Mouse (Mus musculus) megakaryocyte progenitor cell, adult 5-6 weeks (primary cell): ENCODE results near the gene Edil3. TPM values are rescaled to one million over a fixed set of nuclear protein-coding genes. Genes with fewer than 3 reads are reported as not detected.

Experiments
- ATAC-seq: replicated peaks from 2 replicates; pipeline ENCODE4 v1.8.0; 2016; ENCODE audit warnings: mild to moderate bottlenecking, moderate TSS enrichment, inconsistent platforms; ENCODE audit not compliant: poor library complexity
- total RNA-seq, 2 experiments: library from RNA; stranded (forward) in 1 of 2; stranded (reverse) in 1 of 2; fragments of 157-497, 149-512 nt in 1 of 2; fragments of 200-1000 nt in 1 of 2; gene quantifications; 2 replicates each; pipeline versions ENCODE4 v1.2.3 to v1.2.4; 2015 to 2017

The Edil3 gene
- total RNA-seq, 2 experiments from 2014 or later, result not detected

DNA sequence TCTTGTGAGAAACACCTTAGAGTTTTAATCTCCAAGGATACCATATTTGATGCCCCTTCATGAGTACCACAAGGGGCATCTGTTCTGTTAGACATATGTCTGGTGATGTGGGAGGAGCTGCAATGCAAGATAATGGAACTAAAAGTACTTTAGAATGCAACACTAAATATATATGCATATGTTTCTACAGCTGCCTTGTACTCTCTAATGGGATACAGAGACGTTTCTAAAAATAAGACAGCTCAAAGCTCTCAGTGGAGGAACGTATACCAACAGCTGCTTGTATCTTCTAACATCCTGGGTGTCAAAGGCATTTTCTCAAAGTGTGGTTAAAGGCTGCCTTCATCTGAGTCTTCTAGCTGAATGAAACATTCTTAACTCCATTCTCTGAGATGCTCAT is 378.0 kb downstream of the Edil3 start:
- ATAC-seq, result no peak

DNA sequence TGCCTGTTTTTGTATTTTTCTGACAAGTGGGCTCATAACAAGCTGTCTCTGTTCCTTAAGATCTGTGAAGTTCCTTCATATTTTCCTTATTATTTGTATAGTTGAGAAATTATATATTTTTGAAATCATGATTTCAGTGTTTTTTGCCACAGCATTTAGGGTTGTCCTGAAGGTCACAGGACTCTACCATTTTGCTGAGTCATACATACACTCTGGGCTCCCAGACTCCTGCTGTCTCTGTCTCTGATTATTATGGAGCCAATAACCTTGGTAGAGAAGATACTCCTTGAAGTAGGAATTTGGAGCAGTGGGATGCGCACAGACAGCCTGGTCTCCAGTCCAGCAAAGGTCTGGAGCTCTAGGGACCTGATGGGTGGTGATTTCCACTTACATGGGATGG is 416.8 kb downstream of the Edil3 start:
- no peak for ATAC-seq

- ATAC-seq, result peak; percentile 98
These were observed 432.8 kb downstream of the Edil3 start for GRCm38 (mm10) chr13:89253990-89254642.

DNA sequence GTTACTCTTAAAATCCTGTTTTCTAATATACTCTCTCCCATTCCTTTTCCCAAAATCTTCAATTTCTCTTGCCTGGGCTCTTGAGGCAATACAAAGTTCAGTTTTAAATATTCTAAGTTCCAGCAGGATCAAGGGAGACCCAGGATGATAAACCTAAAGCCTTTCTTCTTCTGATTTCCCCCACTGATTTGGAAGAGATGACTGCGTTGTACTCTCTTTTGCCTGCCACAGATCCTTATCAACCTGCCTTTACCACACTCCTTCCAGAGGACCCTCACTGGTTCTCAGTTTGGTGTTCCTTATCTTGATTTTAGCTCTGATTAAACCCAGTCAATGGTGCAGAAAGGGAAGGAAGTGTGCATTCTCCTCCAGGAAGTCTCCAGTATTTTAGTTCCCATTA is 435.6 kb downstream of the Edil3 start:
- ATAC-seq, result no peak

- no peak for ATAC-seq
These were observed 465.5 kb downstream of the Edil3 start for GRCm38 (mm10) chr13:89286696-89287305.

DNA sequence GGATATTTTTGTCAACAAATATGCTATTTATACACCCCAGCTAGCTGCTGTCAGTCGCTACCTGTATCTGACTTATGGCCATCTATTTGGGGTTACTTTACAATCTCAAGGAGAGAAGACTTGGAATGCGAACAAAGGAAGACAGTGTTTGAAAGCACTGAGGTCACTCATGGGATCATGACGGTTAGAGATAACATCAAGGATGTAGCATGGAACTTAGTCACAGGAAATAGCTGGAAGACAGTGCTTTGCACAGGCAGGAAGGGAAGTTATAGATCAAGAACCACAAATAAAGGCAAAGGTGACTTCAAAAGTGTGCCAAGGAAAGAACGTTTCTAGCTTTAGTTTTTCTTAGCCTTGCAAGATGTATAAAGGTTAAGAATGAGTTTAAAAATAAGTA is 466.9 kb downstream of the Edil3 start:
- no peak for ATAC-seq

DNA sequence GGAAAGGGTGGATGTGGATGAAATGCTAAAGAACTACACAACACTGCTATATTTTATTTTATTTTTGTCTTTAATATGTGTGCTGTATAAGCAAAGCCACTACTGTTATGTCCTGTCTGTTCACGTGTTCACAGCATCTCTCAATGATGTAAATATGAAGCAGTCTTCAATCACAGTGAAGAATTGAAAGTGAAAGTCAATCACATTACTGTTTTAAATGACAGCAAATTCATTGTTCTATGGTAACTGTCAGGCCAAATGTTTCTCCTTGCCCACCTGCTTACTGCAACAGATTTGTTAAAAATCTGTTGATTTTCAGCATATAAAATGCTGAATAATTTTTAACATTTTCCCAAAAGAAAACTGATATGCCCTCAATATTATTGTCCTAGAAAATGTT is 499.9 kb downstream of the Edil3 start:
- ATAC-seq, result no peak

GRCm38 (mm10) chr13:89324282-89324681 is 503.0 kb downstream of the Edil3 start:
- no peak for ATAC-seq

DNA sequence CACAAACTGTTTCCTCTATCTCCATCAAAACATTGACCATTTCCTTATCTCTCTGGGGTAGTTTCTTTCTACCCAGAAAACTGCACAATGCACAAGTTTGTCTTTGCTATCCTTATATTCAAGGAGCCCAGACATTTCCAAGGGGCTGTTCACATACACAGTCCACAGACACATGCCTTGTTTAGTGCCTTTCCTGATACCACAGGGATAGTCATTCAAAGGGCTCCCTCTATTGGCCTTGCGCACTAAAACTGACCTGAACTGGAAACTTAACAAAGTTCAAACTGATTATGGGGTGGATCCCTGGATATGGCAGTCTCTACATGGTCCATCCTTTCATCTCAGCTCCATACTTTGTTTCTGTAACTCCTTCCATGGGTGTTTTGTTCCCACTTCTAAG is 513.2 kb downstream of the Edil3 start:
- ATAC-seq, result peak; percentile 85

DNA sequence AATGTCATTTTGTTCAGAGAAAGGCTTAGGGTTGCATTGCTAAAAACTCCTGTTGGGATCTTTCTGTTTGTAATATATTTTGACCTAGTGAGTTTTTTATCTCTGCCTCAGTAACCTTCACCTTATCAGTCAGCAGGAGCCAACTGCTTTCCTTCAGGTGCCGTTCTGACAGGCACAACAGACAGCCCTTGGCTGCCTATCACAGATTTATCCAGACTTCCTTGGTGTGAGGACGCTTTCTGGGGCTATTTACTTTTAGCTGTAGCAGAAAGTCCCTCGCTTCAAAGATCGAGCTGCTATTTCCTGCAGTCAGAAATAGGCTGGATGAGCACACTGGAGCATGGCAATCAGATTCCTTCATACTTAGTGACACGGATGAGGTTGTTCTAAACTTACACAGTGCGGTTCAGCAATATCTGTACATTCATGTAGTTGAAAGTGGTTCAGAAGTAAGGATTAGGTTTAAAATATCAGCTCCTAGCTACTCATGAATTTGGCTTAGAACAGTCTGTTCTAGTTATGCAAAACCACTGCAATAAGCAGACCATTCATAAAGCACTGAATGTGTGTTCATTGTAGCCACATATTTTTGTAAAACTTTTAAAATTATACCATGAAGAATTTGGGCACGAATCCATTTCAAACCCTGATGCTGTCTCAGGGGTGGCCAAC is 514.8 kb downstream of the Edil3 start:
- no peak for ATAC-seq

DNA sequence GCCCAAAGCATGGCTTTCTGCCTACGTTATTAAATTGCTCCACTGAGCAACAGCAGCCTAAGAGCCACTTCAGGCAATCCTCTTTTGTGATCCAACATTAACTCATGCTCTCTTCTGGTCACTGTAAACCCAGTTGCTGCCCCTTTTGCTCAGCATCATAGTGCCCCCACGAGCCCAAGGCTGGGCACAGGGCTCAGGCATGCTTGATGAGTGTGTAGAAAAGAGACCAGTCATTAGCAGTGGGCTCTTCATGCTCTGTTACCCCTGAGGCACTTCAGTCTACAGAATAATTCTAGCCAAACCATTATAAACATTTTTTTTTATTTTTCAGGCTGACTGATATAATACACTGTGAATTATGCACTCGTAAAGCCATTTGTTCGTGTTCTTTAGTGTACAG is 517.8 kb downstream of the Edil3 start:
- ATAC-seq, result no peak

GRCm38 (mm10) chr13:89339776-89340175 is 518.5 kb downstream of the Edil3 start:
- no peak for ATAC-seq

GRCm38 (mm10) chr13:89355234-89355633 is 534.0 kb downstream of the Edil3 start:
- no peak for ATAC-seq

- peak; percentile 46; the same call in 1 of the 2 replicates for ATAC-seq
These were observed 537.1 kb downstream of the Edil3 start for GRCm38 (mm10) chr13:89358407-89358806.

- no peak for ATAC-seq
These were observed 541.0 kb downstream of the Edil3 start for GRCm38 (mm10) chr13:89362274-89362673.

DNA sequence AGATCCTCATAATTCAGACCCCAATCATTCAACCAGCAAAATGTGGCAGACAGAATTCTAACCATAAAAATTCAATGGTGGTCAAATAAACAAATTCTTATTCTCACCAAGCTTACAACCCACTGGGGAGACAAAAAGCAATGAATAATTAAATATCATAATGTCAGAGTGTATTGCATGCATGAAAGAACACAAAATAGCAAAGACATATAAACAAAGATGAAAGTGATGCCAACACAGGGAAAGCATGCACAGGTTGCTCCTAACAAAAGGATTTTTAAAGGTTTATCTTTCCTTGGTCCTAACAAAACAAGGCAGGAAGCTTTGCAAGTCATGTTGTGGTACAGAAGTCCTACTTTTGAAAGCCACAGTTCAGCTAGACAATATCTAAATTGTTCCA is 550.0 kb downstream of the Edil3 start:
- no peak for ATAC-seq

DNA sequence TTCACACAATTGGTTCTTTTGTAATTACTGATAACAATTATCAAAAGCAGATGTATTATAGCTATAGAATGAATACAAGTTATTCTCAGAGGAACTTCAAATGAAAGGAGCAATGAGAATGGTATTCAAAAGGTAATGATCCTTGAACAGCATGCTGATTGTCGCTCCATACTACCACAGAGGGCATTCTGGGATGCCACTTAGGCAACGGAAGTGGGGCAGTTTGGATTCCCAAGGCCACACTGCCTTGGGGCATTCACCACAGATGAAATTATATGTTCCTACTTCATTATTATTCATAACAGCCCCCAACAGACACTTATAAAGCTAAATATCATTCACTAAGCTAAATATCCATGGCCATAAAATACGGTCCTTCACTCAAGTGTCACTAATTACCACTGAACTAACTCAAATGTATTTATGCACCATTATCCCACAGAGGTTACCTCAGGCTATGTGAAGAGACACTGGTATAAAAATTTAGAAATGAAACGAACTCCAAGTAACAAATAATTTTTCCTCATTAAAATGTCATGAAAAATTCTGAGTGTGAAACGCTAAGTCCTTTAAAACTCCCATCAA is 550.5 kb downstream of the Edil3 start:
- ATAC-seq, result no peak
